ENCODE assay signal across 9 mouse cellular contexts in the genomic region with DNA sequence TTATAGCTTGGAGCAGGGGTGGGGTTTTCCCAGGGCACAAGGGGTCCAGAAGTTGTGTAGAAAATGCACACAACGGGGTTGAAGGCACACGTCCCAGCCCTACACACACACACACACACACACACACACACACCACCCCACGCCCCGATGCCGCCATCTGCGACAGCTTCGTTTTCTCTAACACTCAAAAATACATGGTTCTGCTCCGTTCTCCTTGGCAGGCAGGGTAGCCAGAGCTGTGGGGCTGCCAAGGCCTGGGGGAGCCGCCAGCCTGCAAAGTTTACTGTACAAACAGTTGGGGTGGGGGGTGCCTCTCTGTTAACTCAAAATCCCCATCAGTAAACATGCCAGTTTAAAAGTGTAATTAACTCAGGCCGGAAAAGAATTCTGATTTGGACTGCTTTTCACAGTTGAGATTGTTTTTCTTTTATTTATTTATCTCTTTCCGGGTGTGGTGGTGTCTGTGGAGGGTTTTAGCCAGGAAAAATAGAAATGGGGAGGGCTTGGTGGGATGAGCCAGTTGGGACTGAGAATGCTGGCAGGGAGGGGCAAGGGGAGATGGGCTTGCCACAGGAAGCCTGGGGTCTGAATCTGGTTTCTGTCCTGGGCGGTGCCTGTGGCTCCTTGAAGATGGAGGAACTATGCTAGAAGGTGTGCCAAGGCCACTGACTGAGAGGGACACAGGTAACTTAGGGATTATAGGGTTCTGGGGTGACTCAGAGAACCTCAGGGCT.
DNase-seq lines count a peak whose midpoint lies in the region; ATAC-seq lines count a peak whose summit lies in the region.
"Had no signal": no experiment of that assay in that cellular context is flagged by ENCODE, and none has a peak within 500 bp of the region (broad histone marks: within the 10 kb centered on the region; RNA-seq: fewer than 3 reads in every experiment).

No protein-coding gene starts in this region.

- no peaks in the 10 kb centered on the region for H3K9me3 ChIP-seq in kidney, embryonic 16.5 days (ENCODE audit: low read length)
- no peaks in the 10 kb centered on the region for H3K9me3 ChIP-seq in forebrain, embryonic 12.5 days
- no peaks in the 10 kb centered on the region for H3K9me3 ChIP-seq in kidney, embryonic 15.5 days (replicated peaks)

- 61% methylated on average over 12 of the region's 12 CpGs for WGBS in kidney, embryonic 16.5 days
- WGBS in forebrain, embryonic 12.5 days = 78% methylated on average over 12 of the region's 12 CpGs
- WGBS in kidney, embryonic 15.5 days = 57% methylated on average over 12 of the region's 12 CpGs

- no peak overlapping the region for H3K27ac ChIP-seq in kidney, embryonic 16.5 days (ENCODE audit: low read length)
- H3K27ac ChIP-seq in forebrain, embryonic 12.5 days = peak overlapping the region; percentile 69; the same call in 1 of the 2 replicates
- no peak overlapping the region for H3K27ac ChIP-seq in kidney, embryonic 15.5 days

- no peaks in the 10 kb centered on the region for H3K36me3 ChIP-seq in kidney, embryonic 16.5 days (ENCODE audit: insufficient read depth, low read length)
- peaks cover 13% of the 10 kb centered on the region for H3K36me3 ChIP-seq in forebrain, embryonic 12.5 days (replicated peaks)
- H3K36me3 ChIP-seq in kidney, embryonic 15.5 days = no peaks in the 10 kb centered on the region

- no peak overlapping the region for H3K9ac ChIP-seq in kidney, embryonic 16.5 days (replicated peaks; ENCODE audit: low read length)
- no peak overlapping the region for H3K9ac ChIP-seq in forebrain, embryonic 12.5 days
- no peak overlapping the region for H3K9ac ChIP-seq in kidney, embryonic 15.5 days

- no peak overlapping the region for H3K4me2 ChIP-seq in kidney, embryonic 16.5 days (replicated peaks; ENCODE audit: low read depth, low read length)
- no peak overlapping the region for H3K4me2 ChIP-seq in forebrain, embryonic 12.5 days
- H3K4me2 ChIP-seq in kidney, embryonic 15.5 days = no peak overlapping the region

- H3K4me1 ChIP-seq in kidney, embryonic 16.5 days (ENCODE audit: insufficient read depth, low read length) = peaks cover 23% of the 10 kb centered on the region
- peaks cover 57% of the 10 kb centered on the region for H3K4me1 ChIP-seq in forebrain, embryonic 12.5 days
- peaks cover 47% of the 10 kb centered on the region for H3K4me1 ChIP-seq in kidney, embryonic 15.5 days

- H3K4me3 ChIP-seq in kidney, embryonic 16.5 days (ENCODE audit: low read length) = no peak overlapping the region
- no peak overlapping the region for H3K4me3 ChIP-seq in forebrain, embryonic 12.5 days (replicated peaks)
- H3K4me3 ChIP-seq in kidney, embryonic 15.5 days (replicated peaks) = no peak overlapping the region

- ATAC-seq in kidney, embryonic 16.5 days (ENCODE audit: low FRiP score, low TSS enrichment) = no peak
- ATAC-seq in forebrain, embryonic 12.5 days (ENCODE audit: low FRiP score) = no peak
- no peak for ATAC-seq in kidney, embryonic 15.5 days (replicated peaks; ENCODE audit: low FRiP score)

- peaks cover 5% of the 10 kb centered on the region; the same call in 1 of the 2 replicates for H3K27me3 ChIP-seq in kidney, embryonic 16.5 days (ENCODE audit: insufficient read depth, low read length)
- no peaks in the 10 kb centered on the region for H3K27me3 ChIP-seq in forebrain, embryonic 12.5 days
- peaks cover 16% of the 10 kb centered on the region; the same call in 1 of the 2 replicates for H3K27me3 ChIP-seq in kidney, embryonic 15.5 days

- DNase-seq in kidney, postnatal 4 days = peak; percentile 8 to 11
- peak; percentile 88 for DNase-seq in layer of hippocampus, adult 9-11 months
- DNase-seq in right cerebral cortex, adult 2 months (ENCODE audit: low spot score in 2 of 2) = peak; percentile 55 to 59
- DNase-seq in cerebellum, postnatal 4 days (ENCODE audit: low spot score in 2 of 2) = no peak
- DNase-seq in embryo, embryonic 9.5 days (ENCODE audit: extremely low spot score) = no peak
- DNase-seq: adrenal gland, postnatal 10 days had no signal

Comparison
In these comparisons a context has a peak if more than half of its experiments do, and no peak if none do; other contexts are left out.
1. DNase-seq: peak in kidney, postnatal 4 days (2 of 2), layer of hippocampus, adult 9-11 months (single experiment) and right cerebral cortex, adult 2 months (2 of 2); none in cerebellum, postnatal 4 days (0 of 2) and embryo, embryonic 9.5 days (single experiment).